Mouse (Mus musculus) testis, postnatal 10 days (tissue): ENCODE measurements around the gene Cacng8.
"Not testable (repeated sequence)": the region's sequence is repeated elsewhere in the genome, so short reads cannot be mapped to it uniquely, and the experiment has no call there.

Experiments
- DNase-seq: peaks from one replicate; pipeline ENCODE4 v3.0.0; 2021; ENCODE audit warnings: low spot score

Gene Cacng8

GRCm38 (mm10) chr7:3387761-3388160 is 2.7 kb upstream of the Cacng8 start:
- no peak for DNase-seq

GRCm38 (mm10) chr7:3388885-3389284 is 1.6 kb upstream of the Cacng8 start:
- no peak for DNase-seq

GRCm38 (mm10) chr7:3389444-3390412 is 755 bp upstream of the Cacng8 start:
- peak; percentile 82 for DNase-seq

- DNase-seq: no peak
These were observed 583 bp downstream of the Cacng8 start for GRCm38 (mm10) chr7:3391081-3391451.

GRCm38 (mm10) chr7:3391809-3392208 is 1.3 kb downstream of the Cacng8 start:
- DNase-seq: peak; percentile 55

GRCm38 (mm10) chr7:3397355-3397754 is 6.9 kb downstream of the Cacng8 start:
- no peak for DNase-seq

GRCm38 (mm10) chr7:3397797-3398196 is 7.3 kb downstream of the Cacng8 start:
- DNase-seq: no peak

GRCm38 (mm10) chr7:3398363-3398762 is 7.9 kb downstream of the Cacng8 start:
- not testable (repeated sequence) for DNase-seq

- no peak for DNase-seq
These were observed 9.5 kb downstream of the Cacng8 start for GRCm38 (mm10) chr7:3399937-3400336.

GRCm38 (mm10) chr7:3409729-3410520 is 19.4 kb downstream of the Cacng8 start:
- no peak for DNase-seq

- DNase-seq: peak; percentile 65
These were observed 20.9 kb downstream of the Cacng8 start for GRCm38 (mm10) chr7:3411160-3411941.

- DNase-seq: peak; percentile 61
These were observed 21.6 kb downstream of the Cacng8 start for GRCm38 (mm10) chr7:3412036-3412435.

GRCm38 (mm10) chr7:3414888-3415287 is 24.4 kb downstream of the Cacng8 start:
- peak; percentile 67 for DNase-seq

GRCm38 (mm10) chr7:3415378-3415777 is 24.9 kb downstream of the Cacng8 start:
- peak; percentile 70 for DNase-seq

- DNase-seq: no peak
These were observed 29.5 kb downstream of the Cacng8 start for GRCm38 (mm10) chr7:3419941-3420340.

- DNase-seq: no peak
These were observed 30.0 kb downstream of the Cacng8 start for GRCm38 (mm10) chr7:3420466-3420865.

GRCm38 (mm10) chr7:3421297-3421696 is 30.8 kb downstream of the Cacng8 start:
- no peak for DNase-seq

- no peak for DNase-seq
These were observed 31.6 kb downstream of the Cacng8 start for GRCm38 (mm10) chr7:3422051-3422450.

GRCm38 (mm10) chr7:3423430-3423829 is 32.9 kb downstream of the Cacng8 start:
- peak; percentile 44 for DNase-seq

- no peak for DNase-seq
These were observed 33.4 kb downstream of the Cacng8 start, which contains the start of gene Cacng6 for GRCm38 (mm10) chr7:3423895-3424294. Cacng6 (plus strand) TSS chr7:3424195.

- no peak for DNase-seq
These were observed 34.7 kb downstream of the Cacng8 start for GRCm38 (mm10) chr7:3425141-3425540.

- no peak for DNase-seq
These were observed 39.7 kb downstream of the Cacng8 start for GRCm38 (mm10) chr7:3430161-3430560.
